Mouse (Mus musculus) layer of hippocampus, postnatal 25 days (tissue): ENCODE data around the gene Nav2. TPM values are rescaled to one million over a fixed set of nuclear protein-coding genes. Genes with fewer than 3 reads are reported as not detected.

Experiments used
- DNase-seq, 2 experiments: peaks; one replicate each; pipeline ENCODE4 v3.0.0; 2022; ENCODE audit warnings: mixed read lengths in 2 of 2, low spot score in 1 of 2; ENCODE audit errors: extremely low spot score in 1 of 2
- total RNA-seq, 2 experiments: library from RNA; stranded (reverse); gene quantifications; 2 replicates each; pipeline ENCODE4 v1.2.3; 2021

Nav2 gene
- total RNA-seq, 2 experiments from 2014 or later = 56.4 to 101 TPM

DNA sequence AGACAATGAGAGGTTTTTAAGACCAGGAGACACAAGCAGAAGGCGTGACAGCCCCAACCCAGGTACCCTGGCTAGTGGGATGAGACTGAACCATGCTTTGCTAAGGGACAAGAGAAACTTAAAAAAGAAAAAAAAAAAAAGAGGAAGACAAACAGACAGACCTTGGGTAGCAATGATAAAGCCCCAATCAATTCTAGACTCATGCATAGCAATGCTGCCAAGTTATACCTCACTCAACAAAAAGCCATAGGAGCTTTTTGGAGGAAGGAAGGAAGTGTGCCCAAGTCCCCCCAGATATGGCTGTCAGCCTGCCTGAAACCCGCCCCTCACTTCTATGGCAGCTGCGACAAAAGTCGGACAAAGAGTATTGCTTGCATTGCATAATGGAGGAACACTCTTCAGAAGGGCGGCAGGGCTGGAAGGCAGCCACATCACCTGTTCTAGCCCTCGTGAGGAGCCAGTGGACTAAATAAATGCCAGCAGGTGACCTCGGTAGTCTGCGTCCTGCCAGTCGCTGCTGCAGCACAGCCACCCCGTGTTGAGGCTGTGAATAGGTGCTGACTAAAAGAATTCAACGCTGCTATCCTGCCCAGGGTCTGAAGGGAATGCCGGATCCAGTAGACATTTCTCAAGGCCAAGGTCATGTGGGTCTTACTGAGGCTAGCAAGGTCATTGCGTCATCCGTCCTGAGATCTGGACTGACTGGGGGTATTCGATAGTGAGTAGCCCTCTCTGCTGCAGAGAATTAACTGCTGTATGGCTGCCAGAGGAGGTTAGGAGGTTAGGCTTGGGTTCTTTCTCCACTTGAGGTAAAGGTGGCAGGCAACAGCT lies 696.7 kb downstream of the Nav2 start:
- no peak for DNase-seq

DNA sequence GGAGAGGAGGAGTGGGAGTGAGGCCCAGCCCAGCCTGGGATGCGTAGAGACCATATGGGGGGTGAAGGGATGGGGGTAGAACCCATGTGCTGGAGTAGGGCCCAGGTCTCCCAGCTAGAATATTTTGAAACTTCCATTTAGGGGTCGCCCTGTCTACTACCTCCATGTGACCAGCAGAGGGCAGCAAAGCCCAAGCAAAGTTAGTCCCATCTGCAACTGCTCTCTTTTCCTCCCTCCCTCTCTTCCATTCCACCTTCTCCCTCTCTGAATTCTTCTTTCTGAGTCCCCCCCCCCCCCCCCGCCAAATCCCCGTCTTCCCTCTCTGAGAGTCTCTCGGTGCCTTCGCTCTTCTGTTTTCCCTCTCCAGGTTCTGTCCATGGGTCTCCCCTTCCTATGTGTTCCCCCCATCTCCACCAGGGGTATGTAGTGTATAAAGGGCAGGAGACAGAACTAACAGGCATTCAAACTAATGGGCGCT lies 707.8 kb downstream of the Nav2 start:
- peak in 1 of 2 experiments; percentile 83 for DNase-seq

DNA sequence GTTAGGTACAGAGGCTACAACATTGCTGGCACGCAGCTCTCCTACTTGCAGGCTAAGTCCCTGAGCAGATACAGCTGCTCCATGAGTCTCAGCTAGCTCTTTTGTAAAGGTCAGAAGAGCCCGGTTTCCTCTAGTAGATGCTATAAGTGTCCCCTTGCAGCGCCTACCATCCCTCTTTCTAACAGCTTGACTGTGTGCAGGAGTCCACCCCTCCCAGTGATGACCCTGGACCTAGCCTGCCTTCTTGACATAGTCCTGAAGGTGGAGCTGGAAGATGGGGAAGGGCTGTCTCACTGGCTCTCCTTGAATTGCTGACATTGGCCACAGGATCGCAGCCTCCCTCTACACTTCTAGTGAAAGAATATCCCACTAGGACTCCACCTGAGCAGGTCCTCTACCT lies 708.6 kb downstream of the Nav2 start:
- DNase-seq = no peak

DNA sequence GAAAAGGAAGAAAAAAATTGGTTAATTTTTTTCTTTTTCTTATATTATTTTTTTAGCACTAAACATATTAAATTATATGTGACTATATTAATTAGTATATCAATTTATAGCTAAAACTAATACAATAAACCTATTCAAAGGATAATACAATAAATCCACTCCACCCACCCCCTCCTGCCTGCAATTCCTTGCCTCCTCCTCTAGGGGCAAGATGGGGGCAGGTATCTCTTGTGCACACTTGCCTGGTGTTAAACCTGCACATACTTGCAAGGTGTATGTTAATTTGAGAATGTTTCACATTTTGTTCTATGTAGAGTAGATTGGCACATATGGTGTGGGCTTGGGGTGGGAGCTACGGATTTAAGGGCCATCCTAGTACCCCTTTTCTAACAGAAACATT lies 711.6 kb downstream of the Nav2 start:
- no peak for DNase-seq

DNA sequence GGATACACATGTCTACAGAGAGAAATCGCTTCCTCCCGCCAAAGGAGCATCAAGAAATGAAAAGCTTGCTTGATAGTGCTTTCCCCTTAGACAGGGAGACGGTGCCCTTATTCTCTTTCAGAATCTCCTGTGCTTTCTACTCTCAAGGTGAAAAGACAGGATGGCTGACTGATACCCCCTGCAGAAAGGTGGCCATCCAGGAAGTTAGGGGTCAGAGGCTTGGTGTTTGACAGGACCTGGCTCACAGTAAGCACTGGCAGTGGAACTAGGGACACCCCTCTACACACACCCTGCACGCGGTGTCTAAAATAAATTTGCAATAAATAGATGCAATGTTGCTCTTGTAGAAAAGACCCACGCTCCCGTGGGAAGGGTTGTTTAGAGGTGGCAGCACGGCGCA lies 723.4 kb downstream of the Nav2 start:
- DNase-seq = no peak

DNA sequence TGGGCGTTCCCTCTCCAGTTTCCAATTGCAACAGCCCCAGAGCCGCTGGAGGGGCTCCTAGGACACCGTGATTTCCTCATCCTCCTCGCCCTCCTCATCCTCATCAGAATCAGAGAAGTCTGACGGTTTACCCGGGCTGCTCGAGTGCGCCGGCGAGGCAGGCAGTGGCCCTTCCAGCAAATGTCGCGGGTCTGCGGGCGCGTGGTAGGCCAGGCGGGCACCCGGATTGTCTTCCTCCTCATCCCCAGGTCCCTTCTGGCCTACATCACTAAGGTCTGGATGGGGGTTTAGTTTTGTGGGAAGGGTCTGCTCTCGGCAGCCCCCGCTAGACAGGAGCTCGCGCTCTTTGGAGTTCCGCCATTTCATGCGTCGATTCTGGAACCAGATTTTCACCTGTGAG lies 723.9 kb downstream of the Nav2 start:
- DNase-seq = no peak

DNA sequence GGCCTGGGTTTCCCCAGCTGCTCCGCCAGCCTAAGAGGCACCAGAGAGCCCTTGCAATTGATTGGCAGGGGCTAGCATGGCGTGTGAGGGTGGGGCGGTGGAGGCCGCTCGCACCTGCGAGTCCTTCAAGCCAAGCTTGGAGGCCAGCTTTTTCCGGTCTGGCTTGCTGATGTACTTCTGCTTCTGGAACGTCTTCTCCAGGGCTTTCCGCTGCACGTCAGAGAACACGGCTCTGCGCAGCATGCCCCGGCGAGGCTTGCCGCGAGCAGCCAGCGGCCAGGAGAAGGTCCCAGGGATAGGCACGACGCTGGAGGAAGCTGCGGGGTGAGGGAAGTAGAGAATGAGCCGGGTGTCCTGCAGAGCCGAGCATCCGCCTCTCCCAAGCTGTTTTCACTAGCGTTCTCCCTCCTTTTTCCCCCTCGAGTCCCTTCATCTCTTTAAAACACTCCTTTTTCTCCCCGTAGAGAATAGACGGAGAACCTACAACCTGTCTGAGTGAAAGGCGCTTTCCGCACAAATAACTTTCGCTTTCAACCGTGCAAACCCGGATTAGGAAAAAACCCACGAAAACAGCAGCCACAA lies 725.0 kb downstream of the Nav2 start:
- no peak for DNase-seq

DNA sequence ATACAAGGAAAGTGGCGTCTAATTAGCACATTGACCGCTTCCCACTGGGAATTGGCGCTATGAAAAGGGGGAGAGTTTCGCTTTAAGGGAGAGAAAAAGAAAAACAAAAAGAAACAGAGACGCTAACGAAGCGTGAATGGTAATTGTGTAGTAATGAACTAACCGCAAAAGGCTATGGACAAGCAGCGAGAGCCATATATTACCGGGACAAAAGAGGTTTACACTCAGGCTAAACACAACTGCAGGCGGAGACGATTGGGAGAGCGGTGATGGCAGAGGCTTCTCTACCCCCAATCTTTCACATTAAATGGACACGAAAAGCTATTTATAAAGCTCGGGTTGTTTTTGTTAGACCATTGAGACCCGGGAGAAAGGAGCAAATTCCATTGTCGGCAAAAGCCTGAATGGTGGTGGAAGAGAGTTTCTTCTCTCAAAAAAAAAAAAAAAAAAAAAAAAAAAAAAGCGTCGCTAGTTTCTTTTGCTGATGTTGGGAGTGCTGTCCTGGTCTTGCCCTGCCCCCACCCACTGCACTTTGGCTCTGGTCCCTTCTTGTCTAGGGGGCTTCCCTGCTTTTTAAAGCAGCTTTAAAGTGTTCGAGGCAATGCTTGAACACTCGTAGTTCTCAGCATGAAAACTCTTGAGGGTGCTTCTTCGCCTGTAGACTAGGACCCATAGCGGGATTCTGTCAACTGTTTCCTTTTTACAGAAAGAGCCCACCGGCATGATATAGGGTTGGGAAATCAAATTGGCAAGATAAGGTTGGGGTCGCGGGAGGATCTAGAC lies 726.0 kb downstream of the Nav2 start:
- no peak for DNase-seq

DNA sequence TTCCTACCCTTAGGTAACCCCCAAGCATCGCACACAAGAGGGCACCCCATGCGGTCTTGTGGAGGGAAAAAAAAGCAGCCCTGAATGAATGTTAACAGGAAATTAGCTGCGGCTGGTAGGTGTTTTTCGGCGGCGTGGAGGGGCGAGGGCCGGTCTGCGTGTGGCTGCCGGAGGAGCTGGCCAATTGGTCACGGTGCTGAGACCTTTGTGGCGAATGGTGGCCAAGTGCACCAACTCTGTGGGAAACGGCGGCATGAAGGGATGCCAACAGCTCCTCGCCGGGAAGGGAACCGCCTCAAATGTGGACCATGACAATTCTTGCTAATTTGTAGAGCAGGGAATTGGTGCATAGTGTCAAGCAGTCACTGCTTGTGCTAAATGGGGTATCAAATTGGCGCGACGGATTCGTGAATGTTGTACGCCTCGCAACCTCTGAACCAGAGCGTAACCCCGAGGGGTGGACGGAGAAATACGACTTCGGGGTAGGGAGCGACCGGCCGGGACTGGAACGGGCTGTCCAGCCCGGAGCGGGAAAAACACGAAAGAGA lies 726.6 kb downstream of the Nav2 start:
- no peak for DNase-seq

DNA sequence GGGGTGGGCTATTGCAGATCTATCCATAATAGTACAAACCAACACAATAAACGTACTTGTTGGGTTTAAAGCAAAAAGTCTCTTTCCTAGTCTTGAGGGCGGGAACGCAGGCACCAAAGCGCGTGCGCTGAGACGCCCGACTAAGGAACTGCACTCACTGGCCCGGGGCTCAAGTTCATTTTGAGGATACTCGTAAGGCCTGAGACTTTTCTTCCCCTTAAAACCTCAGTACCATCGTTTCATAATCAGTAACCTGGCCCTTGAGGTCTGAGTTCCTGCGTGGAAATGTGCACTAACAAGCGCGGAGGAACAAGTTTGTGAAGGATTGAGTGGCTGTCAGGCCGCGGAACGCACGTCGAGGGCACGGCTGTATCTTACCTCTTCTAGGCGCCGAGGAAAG lies 727.5 kb downstream of the Nav2 start:
- DNase-seq = peak in 1 of 2 experiments; percentile 8

DNA sequence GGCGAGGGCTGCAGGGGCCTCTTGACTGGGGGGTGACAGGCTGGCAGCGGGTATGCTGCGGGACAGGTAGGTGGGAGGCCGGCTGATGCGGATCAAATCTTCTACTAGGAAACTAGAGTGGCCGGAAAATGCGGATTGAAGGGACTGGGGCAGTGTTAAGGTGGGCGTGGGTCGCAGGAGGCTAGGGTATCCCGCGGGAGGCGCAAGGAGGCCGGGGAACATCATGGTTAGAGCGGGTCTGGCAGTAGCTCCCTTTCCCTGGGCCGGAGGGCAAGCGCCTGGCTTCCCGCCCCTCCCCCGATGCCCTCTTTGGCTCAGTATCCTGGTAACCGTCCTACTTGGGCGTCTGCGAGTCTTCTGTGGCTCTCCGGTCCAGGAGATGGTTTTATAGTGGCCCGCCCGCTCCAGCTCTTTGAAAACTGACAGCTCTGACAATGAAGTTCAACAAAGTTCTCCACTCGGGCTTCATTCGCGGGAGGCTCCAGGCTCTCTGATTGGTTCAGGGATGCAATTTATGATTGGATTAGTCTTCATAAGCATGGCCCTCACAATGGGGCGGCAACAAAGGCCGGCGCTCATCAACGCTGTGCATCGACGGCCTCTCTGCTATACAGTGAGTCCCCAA lies 728.1 kb downstream of the Nav2 start, which contains the start of gene Dbx1:
Gene Dbx1, minus strand, starts transcription at position 359 of the 625 bp plus-strand sequence.
- no peak for DNase-seq

DNA sequence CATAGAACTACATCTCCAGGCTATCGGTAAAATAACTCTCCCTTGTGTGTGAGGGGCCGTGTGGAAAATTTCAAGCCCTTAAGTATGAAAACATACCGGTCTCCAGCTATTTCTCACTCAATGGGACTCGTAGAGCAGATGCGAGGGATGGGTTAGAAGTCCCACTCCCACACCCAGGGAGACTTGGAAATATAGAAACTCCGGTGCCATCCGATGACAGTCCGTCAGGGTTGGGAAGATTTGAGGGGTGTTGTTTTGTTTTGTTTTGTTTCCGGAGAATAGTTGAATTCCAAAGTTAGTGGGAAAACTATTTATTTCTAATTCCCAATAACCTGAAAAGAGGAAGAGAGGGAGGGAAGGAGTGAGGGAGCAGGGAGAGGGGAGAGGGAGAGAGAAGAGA lies 728.8 kb downstream of the Nav2 start:
- DNase-seq = no peak

DNA sequence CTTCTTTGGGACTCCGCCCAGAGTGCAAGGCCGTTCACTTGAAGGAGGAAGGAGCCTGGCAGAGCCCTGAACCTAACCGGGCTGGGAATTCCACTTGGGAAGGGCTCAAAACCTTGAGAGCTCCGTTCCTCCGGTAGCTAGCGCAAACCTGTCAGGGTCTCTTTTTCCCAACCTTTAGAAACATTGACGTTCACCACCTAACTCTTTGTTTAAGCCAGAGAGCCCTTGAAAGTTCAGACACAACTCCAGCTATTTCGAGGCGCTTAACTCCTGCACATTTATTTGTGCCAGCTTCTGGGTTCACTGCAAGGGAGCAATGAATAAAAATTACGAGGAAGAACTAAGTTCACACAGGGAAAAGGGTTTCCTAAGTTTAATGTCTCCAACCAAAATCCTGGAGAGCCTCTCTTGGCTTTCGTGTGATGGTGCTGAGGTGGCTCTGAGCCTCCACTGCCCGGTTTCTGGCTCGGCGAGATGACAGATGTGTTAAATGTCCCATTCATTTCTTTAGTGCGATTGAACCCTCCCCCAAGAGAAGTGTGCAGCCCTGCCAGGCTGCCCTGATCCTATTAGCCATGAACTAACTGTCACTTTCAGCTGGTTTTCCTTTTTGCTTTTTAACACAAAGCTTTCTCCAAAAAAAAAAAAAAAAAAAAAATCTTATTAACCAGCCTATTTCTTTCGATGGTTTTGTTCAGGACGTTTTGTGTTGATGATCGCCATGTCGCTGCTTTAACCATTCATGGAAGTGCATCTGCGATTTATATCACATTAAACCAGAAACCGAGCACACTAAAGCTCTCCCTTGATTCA lies 729.5 kb downstream of the Nav2 start:
- DNase-seq = no peak

DNA sequence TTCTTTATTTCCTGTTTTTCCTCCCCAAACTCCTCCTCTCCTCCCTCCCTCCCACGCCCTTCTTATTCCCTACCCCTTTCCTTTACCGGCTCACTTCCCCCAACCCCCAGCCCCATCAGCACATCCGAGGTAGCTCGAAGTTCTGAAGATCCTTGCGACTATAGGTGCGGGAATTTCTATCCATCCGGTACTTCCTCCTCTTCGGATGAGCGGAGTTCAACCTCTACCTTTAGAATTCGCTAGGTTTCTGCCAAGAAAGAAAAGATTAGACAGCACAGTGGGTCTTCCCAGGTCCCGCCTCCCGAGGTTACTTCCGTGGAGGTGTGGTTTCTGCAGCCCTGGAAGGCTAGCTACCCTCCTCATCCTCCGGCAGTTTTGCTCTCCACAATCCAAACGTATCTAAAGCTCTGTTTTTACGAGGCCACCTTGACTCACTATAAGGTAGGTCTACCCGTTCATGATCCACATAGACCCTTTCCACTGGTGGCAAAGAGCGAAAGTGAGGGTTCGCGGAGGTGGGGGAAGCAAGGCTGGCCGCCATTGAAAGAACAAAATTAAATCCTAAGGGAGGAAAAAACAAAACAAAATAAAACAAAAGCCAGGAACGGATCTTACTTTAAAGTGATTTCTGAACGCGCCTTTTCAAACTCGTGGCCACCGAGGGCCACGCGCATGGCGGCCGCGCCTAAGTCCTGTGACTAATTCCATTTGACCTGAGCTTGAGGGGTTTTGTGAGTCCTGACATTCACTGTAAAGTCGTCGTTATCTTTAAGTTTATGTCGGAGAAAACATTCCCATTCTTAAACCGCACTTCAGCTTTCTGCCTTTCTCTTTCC lies 730.6 kb downstream of the Nav2 start:
- no peak for DNase-seq

DNA sequence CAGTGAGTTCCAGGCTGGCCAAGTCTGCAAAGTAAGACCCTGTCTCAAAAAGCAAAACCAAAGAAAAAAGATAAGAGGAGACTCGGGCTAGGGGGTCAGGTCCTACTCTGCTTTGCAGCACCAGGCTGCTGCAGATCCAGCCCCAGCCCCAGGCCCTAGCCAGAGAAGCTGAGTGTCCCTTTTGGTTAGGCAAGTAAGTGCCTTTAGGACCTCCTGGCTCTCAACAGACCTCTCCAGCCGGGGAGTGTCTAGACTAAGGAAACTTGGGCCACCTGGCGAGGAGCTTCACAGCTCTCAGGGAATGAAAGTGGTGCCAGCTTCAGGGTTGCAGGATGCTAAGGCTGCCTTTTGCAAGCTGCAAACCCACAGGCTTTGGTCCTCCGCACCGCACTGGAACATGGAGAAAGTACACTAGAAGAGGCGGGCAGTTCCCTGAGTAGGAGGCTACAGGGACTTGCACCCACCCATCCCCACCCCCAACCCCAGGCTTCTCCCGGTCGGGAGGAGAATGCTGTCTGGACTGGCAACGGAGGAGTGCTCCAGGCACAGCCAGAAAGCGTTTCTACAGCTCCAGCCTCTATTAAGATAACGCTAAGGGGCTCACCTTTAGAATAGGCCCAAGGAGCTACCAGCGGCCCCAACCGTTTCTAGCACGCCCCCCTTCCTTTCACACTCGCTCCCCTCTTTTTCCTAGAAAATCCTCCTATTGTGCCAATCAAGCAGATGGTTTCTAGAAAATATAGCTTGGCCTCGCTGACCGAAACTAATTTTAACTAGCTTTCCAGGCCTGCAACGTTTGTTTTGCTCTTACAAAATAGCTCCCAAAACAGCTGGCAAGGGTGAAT lies 731.6 kb downstream of the Nav2 start:
- no peak for DNase-seq

DNA sequence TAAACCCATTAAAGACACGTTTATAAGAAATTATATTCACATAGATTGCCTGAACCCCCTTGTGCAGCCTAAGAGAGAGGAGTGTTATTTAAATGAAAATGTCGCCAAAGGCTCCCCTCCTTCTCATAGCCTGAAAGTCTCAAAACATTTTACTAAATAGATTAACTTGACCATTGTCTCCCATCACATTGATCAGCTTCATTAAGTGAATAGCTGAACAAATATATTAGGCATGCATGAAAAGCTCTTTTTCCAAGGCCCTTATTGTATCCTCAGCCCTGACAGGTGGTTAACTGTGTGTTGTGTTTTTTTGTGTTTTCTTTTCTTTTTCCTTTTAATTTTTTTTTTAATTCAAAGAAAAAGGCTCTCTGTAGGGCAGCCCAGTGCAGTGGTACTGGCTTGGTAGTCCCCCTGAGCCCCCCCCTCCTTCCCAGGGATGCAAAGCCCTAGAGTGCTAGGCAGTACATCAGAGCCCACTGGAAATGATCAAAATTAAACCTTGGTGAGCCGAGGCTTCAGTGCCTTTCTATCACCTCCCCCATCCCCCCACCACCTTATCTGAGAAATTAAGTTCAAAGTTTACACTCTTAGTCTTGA lies 732.3 kb downstream of the Nav2 start:
- DNase-seq = no peak
